Mouse (Mus musculus) stomach, postnatal 0 days (tissue): Measurements from ENCODE around the gene Fa2h.

Source experiments
- CTCF ChIP-seq: IDR thresholded peaks from 2 replicates; pipeline ENCODE4 v1.5.1; 2016; ENCODE audit warnings: antibody characterized with exemption, low read depth, mild to moderate bottlenecking, moderate library complexity
- EP300 ChIP-seq: optimal IDR thresholded peaks from 2 replicates; pipeline ENCODE3; 2016; ENCODE audit warnings: antibody characterized with exemption

DNA sequence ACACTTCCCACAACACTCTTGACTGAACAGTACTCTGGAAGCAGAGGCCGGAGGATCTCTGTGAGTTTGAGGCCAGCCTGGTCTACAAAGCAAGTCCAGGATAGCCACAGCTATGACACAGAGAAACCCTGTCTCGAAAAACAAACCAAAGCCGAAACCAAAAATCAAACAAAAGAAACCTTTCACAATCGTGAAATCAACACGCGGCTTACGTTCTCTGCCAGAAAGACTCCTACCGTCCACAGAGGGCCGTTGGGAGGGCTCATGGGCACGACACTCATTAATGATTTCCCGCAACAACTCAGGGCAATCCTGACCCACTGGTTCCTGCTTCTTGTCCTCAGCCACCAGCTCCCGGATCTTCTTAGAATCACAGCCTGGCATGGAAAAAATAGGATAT is 78.9 kb downstream of the Fa2h start:
- TF ChIP-seq CTCF, result no peak
- no peak for TF ChIP-seq EP300
